Mouse (Mus musculus): Measurements from ENCODE around the gene Etl4.

DNA sequence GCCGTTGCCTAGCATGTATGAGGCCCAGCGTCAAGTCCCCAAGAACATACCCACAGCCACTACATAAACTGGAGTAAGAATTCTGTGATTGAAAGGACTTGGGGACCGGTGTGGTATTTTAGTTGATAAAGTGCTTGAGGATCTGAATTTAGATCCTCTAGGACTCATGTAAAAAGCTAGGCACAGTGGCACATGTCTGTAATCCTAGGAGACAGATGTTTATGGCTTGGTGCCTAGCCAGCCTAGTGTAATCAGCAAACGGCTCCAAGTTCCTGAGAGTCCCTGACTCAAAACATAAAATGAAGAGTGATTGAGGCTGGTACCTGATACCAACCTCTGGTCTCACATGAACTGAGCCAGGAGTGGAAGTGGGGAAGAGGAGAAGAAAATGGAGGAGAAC is 629.3 kb downstream of the Etl4 start:
- TF ChIP-seq CTCF (IDR thresholded peaks at IDR 0.05) (no peak), EP300 (IDR thresholded peaks at IDR 0.05) (no peak)

Data from lung, postnatal 0 days (tissue).